ENCODE assay signal across 8 mouse cellular contexts in genomic region chr3:61467158-61467557, GRCm38 (mm10).
DNase-seq lines count a peak whose midpoint lies in the region; TF ChIP-seq lines count a peak whose summit lies in the region.

No protein-coding gene starts in this region.

- WGBS in limb, embryonic 10.5 days: 50% methylated on average over 3 of the region's 3 CpGs
- WGBS in small intestine, adult 2 months: 29% methylated on average over 3 of the region's 3 CpGs

- intact Hi-C loops in heart, postnatal 25 days (cut with DNase I): no loop called here

- no peak overlapping the region for H3K4me3 ChIP-seq in limb, embryonic 10.5 days
- H3K4me3 ChIP-seq in small intestine, adult 2 months (ENCODE audit: low read depth, low read length): no peak overlapping the region

- no peaks in the 10 kb centered on the region for H3K4me1 ChIP-seq in limb, embryonic 10.5 days
- no peaks in the 10 kb centered on the region for H3K4me1 ChIP-seq in small intestine, adult 2 months (ENCODE audit: control insufficient read depth, insufficient read depth, insufficient read length, low read length)

- peak; percentile 85 for DNase-seq in heart, adult 11 months
- DNase-seq in heart, postnatal 25 days (ENCODE audit: low spot score): no peak
- peak; percentile 5 for DNase-seq in right cerebral cortex, postnatal 4 days
- DNase-seq in right cerebral cortex, adult 2 months (ENCODE audit: low spot score in 2 of 2): no peak
- peak; percentile 19 for DNase-seq in embryo, embryonic 9.5 days (ENCODE audit: extremely low spot score)
- DNase-seq in limb, embryonic 10.5 days (ENCODE audit: low spot score): peak; percentile 36
- DNase-seq in layer of hippocampus, adult 8-10 months (ENCODE audit: low spot score in 2 of 2): no peak

- no peaks in the 10 kb centered on the region for H3K36me3 ChIP-seq in limb, embryonic 10.5 days
- H3K36me3 ChIP-seq in small intestine, adult 2 months (ENCODE audit: control insufficient read depth, insufficient read depth, low read length): no peaks in the 10 kb centered on the region

- TF ChIP-seq POLR2A in small intestine, adult 2 months (IDR thresholded peaks at IDR 0.05; ENCODE audit: low read depth, low read length): no peak

- H3K27ac ChIP-seq in limb, embryonic 10.5 days: no peak overlapping the region
- H3K27ac ChIP-seq in small intestine, adult 2 months (ENCODE audit: insufficient read depth, low read depth, low read length): no peak overlapping the region

- TF ChIP-seq CTCF in small intestine, adult 2 months (IDR thresholded peaks at IDR 0.05; ENCODE audit: extremely low read depth, insufficient read length, insufficient replicate concordance, low read depth, low read length): peak; percentile 12; the same call in 1 of the 2 replicates

- H3K9me3 ChIP-seq in limb, embryonic 10.5 days (replicated peaks): no peaks in the 10 kb centered on the region

- H3K27me3 ChIP-seq in limb, embryonic 10.5 days (ENCODE audit: low read depth, poor library complexity, severe bottlenecking): no peaks in the 10 kb centered on the region
- H3K27me3 ChIP-seq in small intestine, adult 2 months (ENCODE audit: control insufficient read depth, insufficient read depth, low read length): no peaks in the 10 kb centered on the region

Comparison
In these comparisons a context has a peak if more than half of its experiments do, and no peak if none do; other contexts are left out.
1. DNase-seq: peak in heart, adult 11 months (single experiment), right cerebral cortex, postnatal 4 days (single experiment), embryo, embryonic 9.5 days (single experiment) and limb, embryonic 10.5 days (single experiment); none in heart, postnatal 25 days (single experiment), right cerebral cortex, adult 2 months (0 of 2) and layer of hippocampus, adult 8-10 months (0 of 2).